Mouse (Mus musculus): ENCODE results near the gene Ifitm3.

Ifitm3 gene

GRCm38 (mm10) chr7:140990622-140991021 is 19.9 kb downstream of the Ifitm3 start:
- TF ChIP-seq GATA4 (IDR thresholded peaks at IDR 0.05; ENCODE audit: insufficient replicate concordance, low read length): no peak

- no peak for TF ChIP-seq GATA4 (IDR thresholded peaks at IDR 0.05; ENCODE audit: insufficient replicate concordance, low read length)
Measured at GRCm38 (mm10) chr7:140990185-140990584, 20.4 kb downstream of the Ifitm3 start.

- no peak for TF ChIP-seq GATA4 (IDR thresholded peaks at IDR 0.05; ENCODE audit: insufficient replicate concordance, low read length)
Measured at GRCm38 (mm10) chr7:140989022-140989421, 21.5 kb downstream of the Ifitm3 start.

- no peak for TF ChIP-seq GATA4 (IDR thresholded peaks at IDR 0.05; ENCODE audit: insufficient replicate concordance, low read length)
Measured at GRCm38 (mm10) chr7:140987182-140988138, 23.1 kb downstream of the Ifitm3 start.

- no peak for TF ChIP-seq GATA4 (IDR thresholded peaks at IDR 0.05; ENCODE audit: insufficient replicate concordance, low read length)
Measured at GRCm38 (mm10) chr7:140982971-140983370, 27.6 kb downstream of the Ifitm3 start.

- no peak for TF ChIP-seq GATA4 (IDR thresholded peaks at IDR 0.05; ENCODE audit: insufficient replicate concordance, low read length)
Measured at GRCm38 (mm10) chr7:140981704-140982103, 28.9 kb downstream of the Ifitm3 start.

GRCm38 (mm10) chr7:140975465-140975864 is 35.1 kb downstream of the Ifitm3 start:
- TF ChIP-seq GATA4 (IDR thresholded peaks at IDR 0.05; ENCODE audit: insufficient replicate concordance, low read length): no peak

- TF ChIP-seq GATA4 (IDR thresholded peaks at IDR 0.05; ENCODE audit: insufficient replicate concordance, low read length): no peak
Measured at GRCm38 (mm10) chr7:140974940-140975339, 35.6 kb downstream of the Ifitm3 start.

- no peak for TF ChIP-seq GATA4 (IDR thresholded peaks at IDR 0.05; ENCODE audit: insufficient replicate concordance, low read length)
Measured at GRCm38 (mm10) chr7:140973396-140974165, 37.0 kb downstream of the Ifitm3 start.

- TF ChIP-seq GATA4 (IDR thresholded peaks at IDR 0.05; ENCODE audit: insufficient replicate concordance, low read length): no peak
Measured at GRCm38 (mm10) chr7:140971479-140972171, 38.9 kb downstream of the Ifitm3 start.

- no peak for TF ChIP-seq GATA4 (IDR thresholded peaks at IDR 0.05; ENCODE audit: insufficient replicate concordance, low read length)
Measured at GRCm38 (mm10) chr7:140970931-140971330, 39.6 kb downstream of the Ifitm3 start.

- no peak for TF ChIP-seq GATA4 (IDR thresholded peaks at IDR 0.05; ENCODE audit: insufficient replicate concordance, low read length)
Measured at GRCm38 (mm10) chr7:140967862-140968591, 42.5 kb downstream of the Ifitm3 start.

- no peak for TF ChIP-seq GATA4 (IDR thresholded peaks at IDR 0.05; ENCODE audit: insufficient replicate concordance, low read length)
Measured at GRCm38 (mm10) chr7:140966921-140967320, 43.6 kb downstream of the Ifitm3 start, which contains the start of gene Ifitm1. Ifitm1 (plus strand) TSS chr7:140967221.

GRCm38 (mm10) chr7:140962733-140963132 is 47.8 kb downstream of the Ifitm3 start:
- TF ChIP-seq GATA4 (IDR thresholded peaks at IDR 0.05; ENCODE audit: insufficient replicate concordance, low read length): no peak

- no peak for TF ChIP-seq GATA4 (IDR thresholded peaks at IDR 0.05; ENCODE audit: insufficient replicate concordance, low read length)
Measured at GRCm38 (mm10) chr7:140961416-140961815, 49.2 kb downstream of the Ifitm3 start.

Data from liver, adult (tissue).